Mouse (Mus musculus): Measurements from ENCODE around the gene Atrnl1. TPM values are rescaled to one million over a fixed set of nuclear protein-coding genes. Genes with fewer than 3 reads are reported as not detected.
"Not testable (repeated sequence)": the region's sequence is repeated elsewhere in the genome, so short reads cannot be mapped to it uniquely, and the experiment has no call there.

Gene Atrnl1
- polyA plus RNA-seq, 1 experiment from 2014 or later, result 9.8 TPM

DNA sequence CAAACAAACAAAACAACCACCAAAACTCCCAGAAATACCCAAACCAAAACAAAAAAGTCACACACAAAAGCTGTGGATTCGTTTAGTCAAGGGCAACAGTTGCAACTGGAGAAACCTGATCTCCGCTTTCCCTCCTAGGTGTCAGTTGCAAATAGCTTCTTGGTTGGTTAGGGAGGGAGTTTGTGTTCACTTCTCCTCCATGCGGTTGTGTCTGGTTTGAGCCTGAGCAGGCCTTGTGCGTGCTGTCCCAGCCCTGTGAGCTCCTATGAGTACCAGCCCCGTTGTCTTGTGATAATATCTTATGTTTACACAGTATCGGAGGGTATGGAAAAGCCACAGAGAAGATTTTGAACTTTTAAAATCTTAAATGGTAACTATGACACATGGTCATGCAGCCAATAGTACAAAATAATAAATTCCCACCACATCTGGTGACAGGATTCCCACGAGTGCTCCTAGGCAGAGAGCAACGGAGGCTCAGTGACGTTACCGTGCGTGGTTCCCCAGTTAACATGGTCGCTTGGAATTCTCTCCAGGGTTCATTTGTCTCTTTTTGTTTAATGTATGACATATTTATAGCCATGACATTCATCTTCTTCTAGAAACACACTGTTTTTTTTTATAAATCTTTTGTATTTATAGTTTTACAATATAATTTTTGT is 46.7 kb downstream of the Atrnl1 start:
- no peak for ATAC-seq (replicated peaks)
- Histone ChIP-seq H3K4me2 (no peak overlapping the region), H3K4me3 (no peak overlapping the region), H3K27me3 (replicated peaks) (no peaks in the 10 kb centered on the region), H3K9ac (no peak overlapping the region), H3K36me3 (replicated peaks) (no peaks in the 10 kb centered on the region), H3K4me1 (no peaks in the 10 kb centered on the region), H3K27ac (no peak overlapping the region), H3K9me3 (no peaks in the 10 kb centered on the region)
- WGBS, result 79% methylated on average over 12 of the region's 12 CpGs

DNA sequence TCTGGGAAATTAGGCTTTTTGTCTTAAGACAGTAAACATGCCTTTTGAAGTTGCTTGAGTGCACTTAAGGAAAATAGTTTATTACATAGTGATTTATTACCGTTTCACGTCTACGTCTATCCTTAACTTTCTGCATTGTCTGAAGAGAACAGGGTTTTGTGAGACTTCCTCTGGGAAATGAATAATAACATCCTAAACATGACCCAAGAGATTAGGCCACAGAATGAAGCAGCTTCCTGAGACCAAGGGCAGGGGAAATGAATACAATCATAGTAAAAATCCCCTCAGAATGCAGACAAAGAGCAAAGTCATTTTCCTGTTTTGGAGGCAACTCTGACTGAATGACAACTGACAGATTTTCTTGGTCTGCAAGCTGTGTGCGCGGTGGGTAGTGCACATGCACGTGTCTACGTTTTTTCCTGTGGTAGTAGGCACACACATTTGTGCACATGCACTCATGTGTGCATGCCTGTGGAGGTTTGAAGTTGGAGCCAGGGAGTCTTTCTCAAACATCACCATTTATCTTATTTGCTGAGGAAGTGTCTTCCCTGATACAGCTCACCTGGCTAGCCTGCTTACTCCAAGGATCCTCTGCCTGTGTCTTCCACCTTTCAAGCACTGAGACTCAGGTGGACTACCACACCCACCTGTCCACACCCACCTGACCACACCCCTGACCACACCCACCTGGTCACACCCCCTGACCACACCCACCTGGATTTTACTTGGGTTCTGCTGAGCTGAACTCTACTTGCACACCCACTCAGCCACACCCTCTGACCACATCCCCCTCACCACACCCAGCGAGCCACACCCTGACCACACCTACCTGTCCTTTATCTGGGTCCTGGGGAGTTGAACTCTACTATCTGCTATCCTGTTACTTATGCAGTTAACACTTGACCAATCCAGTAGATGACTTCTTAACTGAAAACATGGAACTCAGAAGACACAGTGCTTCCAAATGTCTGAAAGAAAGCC is 47.6 kb downstream of the Atrnl1 start:
- H3K9ac ChIP-seq, result no peak overlapping the region
- no peak overlapping the region for H3K27ac ChIP-seq
- no peak for ATAC-seq (replicated peaks)
- no peaks in the 10 kb centered on the region for H3K27me3 ChIP-seq (replicated peaks)
- H3K9me3 ChIP-seq, result no peaks in the 10 kb centered on the region
- 81% methylated on average over 8 of the region's 8 CpGs for WGBS
- no peaks in the 10 kb centered on the region for H3K4me1 ChIP-seq
- H3K4me2 ChIP-seq, result no peak overlapping the region
- H3K36me3 ChIP-seq (replicated peaks), result no peaks in the 10 kb centered on the region
- no peak overlapping the region for H3K4me3 ChIP-seq

DNA sequence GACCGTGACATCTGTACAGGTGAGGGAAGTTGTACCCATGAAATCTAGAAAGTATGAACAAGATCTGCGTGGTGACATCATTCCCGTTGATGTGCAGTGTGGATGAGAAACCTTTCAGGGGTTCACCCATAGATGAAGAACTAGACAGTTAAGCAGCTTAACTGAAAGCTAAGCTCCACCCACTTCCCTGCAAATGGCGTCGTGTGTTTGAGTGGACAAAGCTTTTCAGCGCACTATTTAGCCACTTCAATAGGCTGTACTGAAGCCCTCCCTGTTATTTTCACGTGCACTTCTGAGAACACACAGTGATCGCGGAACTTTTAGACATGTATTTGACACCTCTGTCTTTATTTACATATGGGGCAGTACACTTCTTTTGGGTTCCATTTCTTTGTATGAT is 56.2 kb downstream of the Atrnl1 start:
- Histone ChIP-seq H3K27me3 (replicated peaks) (no peaks in the 10 kb centered on the region), H3K4me1 (no peaks in the 10 kb centered on the region), H3K36me3 (replicated peaks) (no peaks in the 10 kb centered on the region), H3K27ac (no peak overlapping the region), H3K4me3 (no peak overlapping the region), H3K9ac (no peak overlapping the region), H3K9me3 (no peaks in the 10 kb centered on the region), H3K4me2 (no peak overlapping the region)
- no peak for ATAC-seq (replicated peaks)
- 60% methylated on average over 9 of the region's 9 CpGs for WGBS

DNA sequence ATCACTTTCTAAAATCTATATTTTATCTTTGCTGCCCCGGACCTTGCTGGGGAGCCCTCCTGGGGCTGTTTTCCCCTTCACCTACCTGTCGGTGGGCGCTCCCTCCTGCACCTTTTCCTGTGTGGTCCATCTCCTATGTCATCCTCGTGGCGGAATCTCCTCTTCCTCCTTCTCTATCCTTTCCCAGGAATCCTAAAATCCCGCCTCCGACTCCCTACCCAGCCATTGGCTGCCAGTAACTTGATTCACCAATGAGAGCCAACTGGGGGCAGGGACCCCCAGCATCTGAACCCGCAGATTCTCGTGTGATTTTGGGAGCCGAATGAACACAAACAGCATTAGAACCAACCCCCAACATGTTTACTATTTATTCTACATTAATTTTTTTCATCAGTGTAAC is 57.1 kb downstream of the Atrnl1 start:
- no peak overlapping the region for H3K4me2 ChIP-seq
- H3K9ac ChIP-seq, result no peak overlapping the region
- WGBS, result 95% methylated on average over 10 of the region's 10 CpGs
- H3K9me3 ChIP-seq, result no peaks in the 10 kb centered on the region
- H3K27me3 ChIP-seq (replicated peaks), result no peaks in the 10 kb centered on the region
- no peak for ATAC-seq (replicated peaks)
- H3K36me3 ChIP-seq (replicated peaks), result no peaks in the 10 kb centered on the region
- no peak overlapping the region for H3K4me3 ChIP-seq
- no peaks in the 10 kb centered on the region for H3K4me1 ChIP-seq
- H3K27ac ChIP-seq, result no peak overlapping the region

DNA sequence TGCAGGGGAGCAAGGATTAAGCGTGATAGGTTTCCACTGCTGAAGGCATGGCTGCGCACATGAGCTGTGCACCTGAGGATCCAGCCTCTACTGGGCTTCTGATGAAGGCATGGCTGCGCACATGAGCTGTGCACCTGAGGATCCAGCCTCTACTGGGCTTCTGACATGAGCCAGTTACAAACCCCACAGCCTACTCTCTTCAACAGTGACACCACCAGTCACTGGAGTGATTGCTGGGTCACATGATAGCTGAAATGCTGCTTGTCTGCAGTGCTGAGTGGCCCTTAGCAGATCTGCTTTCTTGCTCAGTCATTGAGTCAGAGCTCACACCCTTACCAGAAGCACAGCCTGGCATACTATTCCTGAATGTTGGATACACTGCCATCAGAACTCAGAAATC is 68.6 kb downstream of the Atrnl1 start:
- 86% methylated on average over 3 of the region's 3 CpGs for WGBS
- H3K4me2 ChIP-seq, result no peak overlapping the region
- H3K4me1 ChIP-seq, result no peaks in the 10 kb centered on the region
- no peaks in the 10 kb centered on the region for H3K27me3 ChIP-seq (replicated peaks)
- no peak overlapping the region for H3K4me3 ChIP-seq
- no peak for ATAC-seq (replicated peaks)
- no peaks in the 10 kb centered on the region for H3K36me3 ChIP-seq (replicated peaks)
- no peak overlapping the region for H3K9ac ChIP-seq
- no peak overlapping the region for H3K27ac ChIP-seq
- no peaks in the 10 kb centered on the region for H3K9me3 ChIP-seq

DNA sequence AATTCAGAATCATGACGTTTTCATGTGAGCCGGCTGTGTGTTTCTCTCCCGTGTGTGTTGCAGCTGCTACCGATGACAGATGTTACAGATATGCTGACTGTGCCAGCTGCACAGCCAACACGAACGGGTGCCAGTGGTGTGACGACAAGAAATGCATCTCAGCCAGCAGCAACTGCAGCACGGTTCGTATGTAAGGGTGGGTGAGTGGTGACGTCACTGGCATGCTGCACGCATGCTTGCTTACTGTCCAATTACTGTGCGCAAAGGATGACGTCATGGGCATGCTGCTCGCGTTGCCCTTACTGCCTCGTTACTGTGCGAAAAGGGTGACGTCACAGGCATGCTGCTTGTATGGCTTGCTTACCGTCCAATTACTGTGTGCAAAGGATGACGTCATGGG is 75.8 kb downstream of the Atrnl1 start:
- no peaks in the 10 kb centered on the region for H3K27me3 ChIP-seq (replicated peaks)
- H3K4me3 ChIP-seq, result no peak overlapping the region
- H3K9me3 ChIP-seq, result no peaks in the 10 kb centered on the region
- no peak for ATAC-seq (replicated peaks)
- H3K9ac ChIP-seq, result no peak overlapping the region
- no peaks in the 10 kb centered on the region for H3K4me1 ChIP-seq
- no peaks in the 10 kb centered on the region for H3K36me3 ChIP-seq (replicated peaks)
- H3K27ac ChIP-seq, result no peak overlapping the region
- WGBS, result 88% methylated on average over 20 of the region's 20 CpGs
- no peak overlapping the region for H3K4me2 ChIP-seq

DNA sequence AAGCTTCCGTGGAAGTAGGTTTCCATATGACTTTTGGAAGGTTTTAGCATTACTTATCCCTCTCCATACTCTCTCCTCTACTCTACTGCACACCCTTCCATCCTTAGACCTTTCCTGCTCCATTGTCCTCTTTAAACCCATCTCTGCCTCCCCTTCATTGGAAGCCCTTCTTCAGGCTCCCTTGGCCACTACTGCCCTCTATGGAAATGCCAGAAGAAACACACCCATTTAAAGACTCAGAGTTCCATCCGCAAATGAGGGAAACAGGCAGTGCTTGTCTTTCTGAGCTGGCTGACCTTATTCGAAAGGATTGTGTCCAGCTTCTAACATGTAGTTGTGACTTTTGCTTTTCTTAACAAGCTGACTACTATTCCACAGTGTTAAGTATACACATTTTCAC is 81.7 kb downstream of the Atrnl1 start:
- 85% methylated on average over 3 of the region's 3 CpGs for WGBS

DNA sequence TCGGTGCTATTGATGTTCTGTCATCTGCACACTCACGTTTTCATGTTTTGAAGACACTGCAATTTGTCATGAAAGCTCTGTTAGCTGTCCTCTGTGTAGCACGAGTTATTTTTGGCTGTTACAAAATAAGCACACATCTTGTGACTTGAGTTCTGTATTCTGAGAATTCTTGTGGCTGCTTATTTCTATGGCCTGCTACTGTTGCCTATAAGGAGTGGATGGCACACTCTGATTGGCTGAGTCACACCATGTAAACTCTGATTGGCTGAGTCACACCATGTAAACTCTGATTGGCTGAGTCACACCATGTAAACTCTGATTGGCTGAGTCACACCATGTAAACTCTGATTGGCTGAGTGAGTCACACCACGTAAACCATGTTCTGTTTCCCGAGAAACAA is 85.9 kb downstream of the Atrnl1 start:
- 91% methylated on average over 5 of the region's 5 CpGs for WGBS
- not testable (repeated sequence) for ATAC-seq (replicated peaks); H3K9ac ChIP-seq; H3K4me1 ChIP-seq; H3K4me2 ChIP-seq; H3K9me3 ChIP-seq; H3K27ac ChIP-seq; H3K36me3 ChIP-seq (replicated peaks); H3K4me3 ChIP-seq; H3K27me3 ChIP-seq (replicated peaks)

More for the DNA sequence above, 81.7 kb downstream of the Atrnl1 start:
- Histone ChIP-seq H3K4me3 (no peak overlapping the region), H3K36me3 (replicated peaks) (no peaks in the 10 kb centered on the region; the same call in 1 of the 2 replicates), H3K9ac (no peak overlapping the region), H3K4me1 (no peaks in the 10 kb centered on the region), H3K27me3 (replicated peaks) (no peaks in the 10 kb centered on the region), H3K27ac (no peak overlapping the region), H3K4me2 (no peak overlapping the region), H3K9me3 (no peaks in the 10 kb centered on the region)
- ATAC-seq (replicated peaks), result no peak

DNA sequence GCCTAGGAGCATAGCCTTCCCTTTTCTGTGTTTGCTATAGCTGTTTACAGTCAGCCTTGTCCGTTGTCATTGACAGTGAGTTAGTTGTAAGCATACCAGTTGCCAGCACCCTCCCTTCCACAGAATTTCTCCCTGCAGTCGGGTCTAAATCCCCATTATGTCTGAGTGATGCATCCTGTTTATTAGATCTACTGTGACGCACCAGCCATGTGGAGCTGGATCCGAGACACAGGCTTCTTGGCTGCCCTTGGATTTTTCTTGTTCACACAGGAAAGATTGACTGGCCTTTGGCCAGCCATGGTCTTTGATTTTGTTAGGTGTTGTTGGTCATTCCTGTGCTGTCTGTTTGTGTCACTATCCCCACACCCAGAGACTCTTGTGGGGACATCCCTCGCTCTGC is 102.3 kb downstream of the Atrnl1 start:
- no peak overlapping the region for H3K4me3 ChIP-seq
- H3K4me1 ChIP-seq, result no peaks in the 10 kb centered on the region
- H3K4me2 ChIP-seq, result no peak overlapping the region
- H3K36me3 ChIP-seq (replicated peaks), result peaks cover 10% of the 10 kb centered on the region; the same call in 1 of the 2 replicates
- no peak overlapping the region for H3K27ac ChIP-seq
- no peaks in the 10 kb centered on the region for H3K27me3 ChIP-seq (replicated peaks)
- no peak for ATAC-seq (replicated peaks)
- no peak overlapping the region for H3K9ac ChIP-seq
- H3K9me3 ChIP-seq, result no peaks in the 10 kb centered on the region
- WGBS, result 72% methylated on average over 5 of the region's 5 CpGs

DNA sequence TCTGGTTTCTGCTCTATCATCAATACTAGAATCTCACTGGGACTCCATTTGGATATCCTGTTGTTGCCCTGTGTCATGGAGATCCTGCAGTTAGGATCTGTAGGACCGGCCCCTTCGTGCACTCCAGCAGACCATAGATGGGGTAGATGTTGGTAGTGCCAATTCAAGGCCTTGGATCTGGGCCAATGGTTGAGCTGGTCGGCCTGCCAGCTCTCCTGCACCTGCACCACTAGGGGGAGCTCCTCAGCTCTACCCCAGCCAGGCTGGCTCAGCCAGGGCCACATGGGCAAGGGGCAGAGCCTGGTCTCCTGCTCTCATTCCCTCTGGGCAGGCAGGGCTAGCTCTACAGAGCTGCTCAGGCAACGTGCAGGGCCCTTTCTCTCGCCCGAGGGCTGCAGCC is 114.1 kb downstream of the Atrnl1 start:
- H3K27ac ChIP-seq, result peak overlapping the region; percentile 43; the same call in 1 of the 2 replicates
- WGBS, result 80% methylated on average over 6 of the region's 6 CpGs

DNA sequence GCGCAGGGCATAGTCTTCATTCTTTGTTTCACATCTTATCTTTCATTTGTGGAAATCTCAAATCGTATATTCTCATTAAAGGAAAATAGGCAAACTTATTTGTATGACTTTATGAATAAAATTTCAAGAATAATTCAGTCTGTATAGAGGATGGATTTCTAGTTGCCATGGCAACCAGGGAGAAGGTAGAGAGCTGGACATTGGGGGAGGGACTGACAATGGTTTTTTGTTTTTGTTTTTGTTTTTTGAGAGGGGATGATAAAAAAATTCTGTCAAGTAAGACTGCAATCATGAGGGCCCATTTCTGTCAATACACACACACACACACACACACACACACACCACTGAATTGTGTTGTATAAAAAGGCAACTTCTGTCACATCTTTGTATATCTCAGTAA is 114.5 kb downstream of the Atrnl1 start:
- WGBS, result 84% methylated on average over 2 of the region's 2 CpGs
- no peaks in the 10 kb centered on the region for H3K9me3 ChIP-seq
- H3K27ac ChIP-seq, result 0 out of 2 replicates have a peak overlapping the region, but pooled peaks have one; percentile 43
- no peaks in the 10 kb centered on the region for H3K27me3 ChIP-seq (replicated peaks)
- ATAC-seq (replicated peaks), result no peak
- no peak overlapping the region for H3K9ac ChIP-seq
- peaks cover 2% of the 10 kb centered on the region; the same call in 1 of the 2 replicates for H3K4me1 ChIP-seq
- no peak overlapping the region for H3K4me2 ChIP-seq
- H3K4me3 ChIP-seq, result no peak overlapping the region
- no peaks in the 10 kb centered on the region for H3K36me3 ChIP-seq (replicated peaks)

More for the DNA sequence above, 114.1 kb downstream of the Atrnl1 start:
- no peak overlapping the region for H3K9ac ChIP-seq
- no peaks in the 10 kb centered on the region for H3K9me3 ChIP-seq
- H3K4me1 ChIP-seq, result peaks cover 2% of the 10 kb centered on the region; the same call in 1 of the 2 replicates
- no peak for ATAC-seq (replicated peaks)
- no peaks in the 10 kb centered on the region for H3K27me3 ChIP-seq (replicated peaks)
- H3K4me2 ChIP-seq, result no peak overlapping the region
- no peaks in the 10 kb centered on the region for H3K36me3 ChIP-seq (replicated peaks)
- no peak overlapping the region for H3K4me3 ChIP-seq

DNA sequence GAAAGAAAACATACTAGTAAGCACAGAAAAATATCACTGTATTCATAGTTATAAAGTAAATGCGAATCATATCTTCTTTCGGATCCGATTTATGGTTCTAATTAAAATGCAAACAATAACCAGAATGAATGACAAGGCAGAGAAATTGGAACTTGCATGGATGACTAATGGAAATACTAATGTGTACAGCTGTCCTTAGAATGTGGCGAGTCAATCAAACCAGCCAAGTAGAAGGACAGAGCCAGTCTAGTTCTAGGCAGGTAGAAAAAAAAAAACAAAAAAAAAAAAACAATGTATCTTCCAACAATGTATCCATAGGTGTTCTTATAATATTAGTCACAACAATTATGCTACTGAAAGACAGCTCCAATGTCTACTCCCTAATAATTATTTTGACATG is 116.2 kb downstream of the Atrnl1 start:
- no peak for ATAC-seq (replicated peaks)
- WGBS, result 91% methylated on average over 4 of the region's 4 CpGs
- no peaks in the 10 kb centered on the region for H3K9me3 ChIP-seq
- H3K4me3 ChIP-seq, result no peak overlapping the region
- peaks cover 2% of the 10 kb centered on the region; the same call in 1 of the 2 replicates for H3K4me1 ChIP-seq
- no peak overlapping the region for H3K4me2 ChIP-seq
- no peak overlapping the region for H3K9ac ChIP-seq
- no peaks in the 10 kb centered on the region for H3K36me3 ChIP-seq (replicated peaks)
- no peak overlapping the region for H3K27ac ChIP-seq
- H3K27me3 ChIP-seq (replicated peaks), result no peaks in the 10 kb centered on the region

All from midbrain, embryonic 15.5 days (tissue).